Mouse (Mus musculus) forebrain, embryonic 14.5 days (tissue): ENCODE measurements at regions not wholly inside any gene's neighbourhood (a gene's known extent, or its start where the extent isn't known, plus 50 kb on each side); places are given as distances from the start of the nearest gene placed in this dataset.

ENCODE experiments used
- ATAC-seq: fragments of 200-750 bp; cut with Nextera tagmentation; 2 replicates; pipeline ENCODE4 v1.8.0; 2017; ENCODE audit warnings: mild to moderate bottlenecking, moderate library complexity
- DNase-seq: peaks from one replicate; pipeline ENCODE4 v3.0.0-alpha.2; 2015; ENCODE audit warnings: low spot score
- H3K27ac ChIP-seq: fragments of 300-500 bp; sonication (generic); 2 replicates; pipeline ENCODE4 v1.5.1; 2014; ENCODE audit warnings: low read depth, mild to moderate bottlenecking, control low read depth, low read length, moderate library complexity
- H3K27me3 ChIP-seq: fragments of 300-500 bp; sonication (generic); replicated peaks from 2 replicates; pipeline ENCODE4 v1.6.1; 2014; ENCODE audit warnings: low read length, control low read depth, mixed read lengths; ENCODE audit not compliant: control insufficient read depth, insufficient read depth
- H3K36me3 ChIP-seq: fragments of 300-500 bp; sonication (generic); 2 replicates; pipeline ENCODE4 v1.6.1; 2014; ENCODE audit warnings: low read length, control low read depth; ENCODE audit not compliant: control insufficient read depth, insufficient read depth
- H3K4me1 ChIP-seq: fragments of 300-500 bp; sonication (generic); 2 replicates; pipeline ENCODE4 v1.6.1; 2014; ENCODE audit warnings: antibody characterized with exemption, low read length, control low read depth; ENCODE audit not compliant: control insufficient read depth, insufficient read depth
- H3K4me2 ChIP-seq: fragments of 300-500 bp; sonication (generic); 2 replicates; pipeline ENCODE4 v1.6.1; 2014; ENCODE audit warnings: mild to moderate bottlenecking, control low read depth, low read length
- H3K4me3 ChIP-seq: fragments of 300-500 bp; sonication (generic); 2 replicates; pipeline ENCODE4 v1.5.1; 2014; ENCODE audit warnings: low read depth, low read length, control low read depth
- H3K9ac ChIP-seq: fragments of 300-500 bp; sonication (generic); 2 replicates; pipeline ENCODE4 v1.6.1; 2014; ENCODE audit warnings: mild to moderate bottlenecking, low read length, control low read depth, moderate library complexity
- H3K9me3 ChIP-seq: fragments of 300-500 bp; sonication (generic); replicated peaks from 2 replicates; pipeline ENCODE4 v1.6.1; 2016; ENCODE audit warnings: low read length, control low read depth, mixed read lengths; ENCODE audit not compliant: control insufficient read depth
- WGBS: fragments of 180-500 bp; shearing (Covaris S2); extraction: QIAGEN DNeasy Blood & Tissue Kit; methylation state at CpG from one replicate; pipeline ENCODE4 v1.1.7; 2014; 5-methylcytosine and 5-hydroxymethylcytosine counted together

DNA sequence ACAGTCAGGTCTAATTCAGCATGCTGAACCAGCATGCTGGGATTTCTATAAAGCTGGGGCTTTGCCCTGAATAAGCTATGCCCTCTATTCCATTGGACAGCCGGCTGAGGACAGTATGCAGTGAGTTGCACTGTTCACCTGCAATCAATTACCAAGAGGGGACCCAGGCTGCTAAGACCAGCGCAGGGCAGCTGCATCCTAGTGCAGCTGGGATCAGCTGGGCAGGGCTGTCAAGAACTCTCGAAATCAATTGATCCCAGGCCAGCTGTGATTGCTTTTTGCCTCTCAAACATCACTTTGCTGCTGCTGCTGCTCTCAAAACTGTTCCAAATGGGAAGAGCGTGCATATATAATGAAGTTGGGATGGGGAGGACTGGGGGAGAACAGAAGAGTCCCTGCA lies 196.3 kb upstream of the Ferd3l start:
- Histone ChIP-seq H3K9ac (no peak overlapping the region), H3K27ac (no peak overlapping the region), H3K4me2 (no peak overlapping the region), H3K9me3 (no peaks in the 10 kb centered on the region), H3K4me1 (no peaks in the 10 kb centered on the region), H3K36me3 (no peaks in the 10 kb centered on the region), H3K27me3 (no peaks in the 10 kb centered on the region), H3K4me3 (no peak overlapping the region)
- DNase-seq (peak; percentile 20), ATAC-seq (peak; percentile 58)
- WGBS = 60% methylated on average over 4 of the region's 4 CpGs

DNA sequence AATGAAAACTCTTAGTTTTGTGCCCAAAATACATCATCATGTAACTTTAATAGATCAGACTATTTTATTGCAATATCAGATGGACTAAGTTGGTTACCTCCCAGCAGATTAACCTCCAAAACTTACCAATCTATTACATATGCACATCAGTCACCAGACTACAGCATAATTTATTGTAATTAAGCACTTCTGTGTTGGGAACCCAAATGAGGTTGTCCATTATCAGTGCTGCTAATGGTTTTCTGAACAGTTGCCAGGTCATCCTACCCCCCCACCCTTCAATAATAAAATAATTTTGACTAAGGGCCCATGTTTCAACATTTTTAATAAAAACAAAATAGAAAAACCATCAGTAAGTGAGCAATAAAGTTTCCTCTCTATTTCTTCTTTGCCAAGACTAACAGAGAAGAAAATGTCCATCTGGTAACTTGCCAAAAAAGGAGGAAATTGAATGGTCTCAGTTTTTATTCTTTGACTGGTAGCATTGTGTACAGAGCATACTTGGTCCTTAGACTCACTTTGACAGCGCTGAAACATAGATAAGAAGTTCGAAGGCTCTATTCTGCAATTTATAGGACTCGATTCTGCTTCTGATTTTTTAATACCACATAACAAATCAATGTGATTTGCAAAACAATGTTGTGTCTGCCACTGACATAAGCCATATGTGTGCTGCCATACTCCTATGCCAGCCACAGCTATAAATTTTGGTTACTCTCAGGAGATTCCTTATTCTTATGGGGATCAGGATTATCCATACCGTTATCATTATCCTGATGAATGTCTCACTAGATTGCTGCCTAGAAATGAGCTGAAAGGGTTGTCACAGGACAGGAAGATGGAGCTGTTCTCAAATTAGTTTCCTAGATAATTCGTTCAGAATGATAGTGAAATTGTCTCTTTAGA lies 152.4 kb upstream of the Ferd3l start:
- WGBS = 55% methylated on average over 5 of the region's 5 CpGs
- peak; percentile 37; the same call in 1 of the 2 replicates for ATAC-seq
- H3K4me1 ChIP-seq = no peaks in the 10 kb centered on the region
- no peak overlapping the region for H3K9ac ChIP-seq
- H3K27ac ChIP-seq = no peak overlapping the region
- no peak overlapping the region for H3K4me3 ChIP-seq
- H3K36me3 ChIP-seq = no peaks in the 10 kb centered on the region
- DNase-seq = peak; percentile 29
- no peak overlapping the region for H3K4me2 ChIP-seq
- no peaks in the 10 kb centered on the region for H3K27me3 ChIP-seq
- no peaks in the 10 kb centered on the region for H3K9me3 ChIP-seq

DNA sequence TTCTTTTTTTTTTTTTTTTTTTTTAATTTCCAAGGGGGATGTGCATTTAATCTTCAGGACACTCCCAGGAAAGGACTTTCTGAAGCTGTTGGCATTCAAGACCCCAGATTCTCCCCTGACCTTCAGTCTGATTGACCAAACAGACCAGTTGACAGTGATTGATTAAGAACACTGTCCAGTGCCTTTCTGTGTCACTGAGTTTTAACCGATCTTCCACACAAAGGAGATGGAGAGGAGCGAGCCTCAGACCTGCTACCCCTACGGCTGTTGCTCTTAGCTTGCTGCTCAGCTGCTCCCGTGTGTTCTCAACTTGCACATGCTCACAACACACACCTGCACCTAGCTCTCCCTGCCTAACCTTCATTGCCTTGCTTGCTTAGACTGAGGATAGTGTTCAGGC lies 149.7 kb upstream of the Ferd3l start:
- no peak for DNase-seq
- no peak overlapping the region for H3K4me2 ChIP-seq

DNA sequence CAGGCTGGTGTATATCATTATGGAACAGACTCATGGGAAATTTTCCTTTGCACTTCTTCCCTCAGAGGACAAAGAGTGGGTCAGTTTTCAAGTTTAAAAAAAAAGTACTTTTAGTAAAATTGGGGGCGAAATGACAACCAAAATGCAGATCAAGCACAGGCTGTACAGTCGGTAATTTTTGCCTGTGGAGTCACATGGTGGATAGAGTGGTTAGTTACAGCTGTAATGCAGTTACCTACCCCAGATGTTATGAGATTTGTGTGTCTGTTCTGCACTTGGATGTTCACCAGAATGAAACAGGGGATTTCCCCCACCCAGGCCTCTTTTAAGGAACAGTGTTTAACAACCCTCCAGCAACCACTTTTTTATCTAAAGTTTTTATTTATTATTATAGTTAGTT lies 148.3 kb upstream of the Ferd3l start:
- Histone ChIP-seq H3K9ac (no peak overlapping the region), H3K9me3 (no peaks in the 10 kb centered on the region), H3K27ac (no peak overlapping the region), H3K4me3 (no peak overlapping the region), H3K36me3 (no peaks in the 10 kb centered on the region), H3K4me1 (no peaks in the 10 kb centered on the region), H3K4me2 (no peak overlapping the region), H3K27me3 (no peaks in the 10 kb centered on the region)
- DNase-seq = no peak
- WGBS = 95% methylated on average over 2 of the region's 2 CpGs
- no peak for ATAC-seq

More for the DNA sequence above, 149.7 kb upstream of the Ferd3l start:
- H3K9ac ChIP-seq = no peak overlapping the region
- no peaks in the 10 kb centered on the region for H3K4me1 ChIP-seq
- no peaks in the 10 kb centered on the region for H3K27me3 ChIP-seq
- H3K27ac ChIP-seq = no peak overlapping the region
- 70% methylated on average over 4 of the region's 4 CpGs for WGBS
- no peak overlapping the region for H3K4me3 ChIP-seq
- H3K36me3 ChIP-seq = no peaks in the 10 kb centered on the region
- H3K9me3 ChIP-seq = no peaks in the 10 kb centered on the region
- ATAC-seq = no peak

DNA sequence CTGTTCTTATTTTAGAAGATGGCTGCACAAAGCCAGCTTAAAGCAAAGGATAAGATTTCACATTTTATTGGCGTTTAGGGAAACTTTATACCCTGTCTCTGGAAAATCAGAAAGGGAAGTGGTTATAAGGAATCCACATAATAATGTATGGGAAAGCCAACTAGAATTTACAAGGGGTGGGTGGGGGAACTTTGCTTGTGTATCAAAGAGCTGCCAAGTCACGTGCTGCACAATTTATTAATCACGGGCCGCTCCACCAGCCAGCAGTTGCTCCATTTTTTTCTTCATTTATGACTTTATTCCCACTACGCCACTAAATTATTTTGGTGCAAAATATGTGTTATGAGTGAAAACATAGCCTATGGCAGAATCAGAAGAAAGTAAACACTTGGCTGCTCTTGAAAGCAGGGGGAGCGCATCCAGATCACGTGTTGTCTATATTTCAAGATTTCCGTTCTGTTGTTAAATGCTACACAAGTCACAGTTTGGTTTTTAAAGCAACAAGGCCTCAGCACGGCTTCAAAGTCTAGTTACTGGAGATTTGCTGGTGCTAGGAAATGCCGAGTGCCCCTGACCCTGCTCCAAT lies 123.9 kb upstream of the Ferd3l start:
- no peaks in the 10 kb centered on the region for H3K4me1 ChIP-seq
- no peak for ATAC-seq
- no peak overlapping the region for H3K4me3 ChIP-seq
- 89% methylated on average over 10 of the region's 10 CpGs for WGBS
- H3K9me3 ChIP-seq = no peaks in the 10 kb centered on the region
- H3K9ac ChIP-seq = no peak overlapping the region
- H3K27ac ChIP-seq = no peak overlapping the region
- H3K4me2 ChIP-seq = no peak overlapping the region
- H3K27me3 ChIP-seq = no peaks in the 10 kb centered on the region
- H3K36me3 ChIP-seq = no peaks in the 10 kb centered on the region
- no peak for DNase-seq

DNA sequence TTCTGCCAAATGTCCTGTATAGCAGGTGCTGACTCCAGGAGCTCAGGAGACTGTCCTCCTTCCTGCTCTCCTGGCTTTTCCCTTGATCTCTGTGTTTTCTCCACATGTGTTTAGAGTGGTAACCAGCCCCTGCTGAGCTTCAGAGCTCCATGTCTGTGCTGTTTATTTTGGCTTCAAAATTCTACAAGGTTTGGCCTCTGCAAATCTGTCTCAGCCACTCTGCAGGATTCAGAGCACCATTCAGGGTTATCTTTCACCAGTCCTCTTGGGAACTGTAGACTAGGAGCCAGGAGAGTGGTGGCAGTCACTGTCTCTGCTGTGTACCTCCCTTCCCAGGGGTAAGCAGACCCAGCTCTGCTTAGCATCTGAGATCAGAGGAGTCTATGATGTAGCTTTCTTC lies 102.7 kb upstream of the Ferd3l start:
- DNase-seq = no peak
- no peak overlapping the region for H3K9ac ChIP-seq
- no peaks in the 10 kb centered on the region for H3K9me3 ChIP-seq
- H3K36me3 ChIP-seq = no peaks in the 10 kb centered on the region
- no peak for ATAC-seq
- H3K27me3 ChIP-seq = no peaks in the 10 kb centered on the region
- no peaks in the 10 kb centered on the region for H3K4me1 ChIP-seq
- H3K4me3 ChIP-seq = no peak overlapping the region
- no peak overlapping the region for H3K27ac ChIP-seq
- H3K4me2 ChIP-seq = no peak overlapping the region

DNA sequence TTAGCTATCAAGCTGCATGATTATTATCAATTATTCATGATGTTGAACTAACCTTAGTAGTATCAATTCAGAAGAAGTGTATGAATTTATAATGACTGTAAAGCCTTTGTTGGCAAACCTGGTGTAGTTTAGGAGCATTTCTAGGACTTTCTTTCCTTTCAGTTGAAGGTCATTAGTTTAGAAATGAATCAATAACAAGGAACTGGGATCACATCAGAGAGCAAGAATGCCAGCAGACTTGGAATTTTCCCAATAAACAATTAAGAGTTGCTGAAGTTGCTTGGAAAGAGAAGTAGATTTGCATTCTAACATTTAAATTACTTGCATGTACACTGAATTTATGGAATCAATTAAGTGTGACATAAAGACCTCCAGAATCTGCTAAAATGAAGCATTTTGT lies 79.1 kb upstream of the Ferd3l start:
- no peaks in the 10 kb centered on the region for H3K27me3 ChIP-seq
- peaks cover 3% of the 10 kb centered on the region; the same call in 1 of the 2 replicates for H3K4me1 ChIP-seq
- no peak overlapping the region for H3K4me3 ChIP-seq
- DNase-seq (peak; percentile 67), ATAC-seq (0 out of 2 replicates have a peak, but pooled peaks have one; percentile 26)
- no peak overlapping the region for H3K9ac ChIP-seq
- no peaks in the 10 kb centered on the region for H3K36me3 ChIP-seq
- no peak overlapping the region for H3K4me2 ChIP-seq
- no peaks in the 10 kb centered on the region for H3K9me3 ChIP-seq
- no peak overlapping the region for H3K27ac ChIP-seq

DNA sequence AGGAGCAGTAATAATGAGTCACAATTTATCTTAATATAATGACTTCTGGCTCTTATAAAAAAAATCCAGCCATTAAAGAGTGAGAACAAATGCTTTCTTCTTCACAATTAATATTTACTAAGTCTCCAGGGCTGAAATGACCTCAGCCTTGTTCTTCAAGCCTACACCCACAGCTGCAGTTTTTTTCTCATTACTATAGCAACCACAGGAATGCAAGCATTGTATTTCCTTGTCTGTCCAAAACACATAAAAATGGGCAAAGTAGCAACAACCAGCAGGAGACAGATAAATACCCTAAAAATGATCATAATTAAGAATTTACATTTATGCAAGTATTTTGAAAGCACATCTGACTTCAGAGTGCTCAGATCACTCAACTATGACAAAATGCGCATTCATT lies 76.5 kb upstream of the Ferd3l start:
- peak; percentile 72 for ATAC-seq

More for the DNA sequence above, 76.5 kb upstream of the Ferd3l start:
- Histone ChIP-seq H3K36me3 (no peaks in the 10 kb centered on the region), H3K27me3 (no peaks in the 10 kb centered on the region), H3K4me1 (peaks cover 3% of the 10 kb centered on the region; the same call in 1 of the 2 replicates), H3K4me2 (no peak overlapping the region), H3K4me3 (no peak overlapping the region), H3K27ac (no peak overlapping the region), H3K9ac (no peak overlapping the region), H3K9me3 (no peaks in the 10 kb centered on the region)
- peak; percentile 67 for DNase-seq
- WGBS = 25% methylated on average over 1 of the region's 1 CpGs
